Mouse (Mus musculus): ENCODE data around the gene Areg.

- TF ChIP-seq ZC3H11A (IDR thresholded peaks at IDR 0.05; ENCODE audit: borderline replicate concordance, low read depth, low read length): no peak
- TF ChIP-seq ZNF384 (IDR thresholded peaks at IDR 0.05; ENCODE audit: low read depth, low read length): no peak
Measured at GRCm38 (mm10) chr5:91118618-91119017, 20.8 kb upstream of the Areg start.

All from ES-E14 (cell line).